Mouse (Mus musculus) layer of hippocampus, postnatal 36 days (tissue): ENCODE data around the gene Sec13. TPM values are rescaled to one million over a fixed set of nuclear protein-coding genes. Genes with fewer than 3 reads are reported as not detected.
A peak's percentile ranks its signal among the peaks of the same experiment; 100 is the strongest.

ENCODE experiments used
- DNase-seq, 2 experiments: peaks; one replicate each; pipeline ENCODE4 v3.0.0; 2022
- microRNA-seq, 2 experiments: library from miRNA; unstranded; fragments of <30 nt; microRNA quantifications; one replicate each; pipeline ENCODE4 v1.2.0; 2021
- total RNA-seq, 2 experiments: library from RNA; stranded (reverse); gene quantifications; 2 replicates each; pipeline ENCODE4 v1.2.3; 2021

The Sec13 gene
- total RNA-seq, 2 experiments from 2014 or later: 70.8 to 74.3 TPM

DNA sequence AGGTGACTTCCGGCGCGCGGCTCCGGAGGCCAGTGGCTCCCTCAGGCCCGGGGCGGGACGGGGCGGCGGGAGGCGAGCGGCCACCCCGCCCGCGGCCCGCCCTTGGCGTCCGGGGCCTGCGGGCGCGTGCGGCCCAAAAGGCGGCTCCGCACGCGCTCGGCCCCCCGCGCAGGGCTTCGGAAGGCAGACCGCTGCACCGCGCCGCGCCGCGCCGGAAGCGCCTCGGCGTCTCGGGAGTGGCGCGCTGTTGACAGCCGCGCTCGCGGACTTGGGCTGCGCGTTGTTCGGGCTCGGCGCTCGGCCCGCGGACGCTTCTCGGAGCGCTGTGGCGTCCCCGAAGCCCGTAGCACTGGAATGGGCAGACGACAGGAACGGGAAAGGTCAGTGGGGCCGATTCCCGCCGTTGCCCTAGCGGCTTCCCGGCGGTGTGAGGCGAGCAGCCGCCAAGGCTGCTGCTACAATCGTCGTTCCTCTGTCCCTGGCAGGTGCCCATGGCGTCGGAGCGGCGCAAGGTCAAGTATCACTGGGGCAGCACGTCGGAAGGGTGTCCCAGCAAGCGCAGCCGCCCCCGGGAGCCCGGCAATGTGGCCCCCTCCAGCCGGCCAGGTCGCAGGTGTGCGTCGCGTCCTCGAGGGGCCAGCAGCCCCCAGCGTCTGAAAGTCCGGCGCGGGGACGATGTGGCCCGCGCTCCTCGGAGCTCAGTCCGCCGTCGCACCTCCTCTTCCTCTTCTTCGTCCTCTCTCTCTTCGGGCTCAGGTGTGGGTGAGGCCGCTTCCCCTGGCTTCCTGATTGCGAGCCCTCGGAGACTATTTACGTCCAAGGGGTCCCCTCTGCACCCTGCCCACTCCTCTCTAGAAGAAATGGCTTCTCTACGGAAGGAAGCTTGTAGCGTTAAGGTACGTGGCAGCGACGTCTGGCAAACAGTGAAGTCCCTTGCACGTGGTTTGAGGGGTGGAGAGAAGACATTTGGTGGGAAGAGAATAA, 43.0 kb downstream of the Sec13 start:
- peak in 1 of 2 experiments; percentile 18 for DNase-seq

DNA sequence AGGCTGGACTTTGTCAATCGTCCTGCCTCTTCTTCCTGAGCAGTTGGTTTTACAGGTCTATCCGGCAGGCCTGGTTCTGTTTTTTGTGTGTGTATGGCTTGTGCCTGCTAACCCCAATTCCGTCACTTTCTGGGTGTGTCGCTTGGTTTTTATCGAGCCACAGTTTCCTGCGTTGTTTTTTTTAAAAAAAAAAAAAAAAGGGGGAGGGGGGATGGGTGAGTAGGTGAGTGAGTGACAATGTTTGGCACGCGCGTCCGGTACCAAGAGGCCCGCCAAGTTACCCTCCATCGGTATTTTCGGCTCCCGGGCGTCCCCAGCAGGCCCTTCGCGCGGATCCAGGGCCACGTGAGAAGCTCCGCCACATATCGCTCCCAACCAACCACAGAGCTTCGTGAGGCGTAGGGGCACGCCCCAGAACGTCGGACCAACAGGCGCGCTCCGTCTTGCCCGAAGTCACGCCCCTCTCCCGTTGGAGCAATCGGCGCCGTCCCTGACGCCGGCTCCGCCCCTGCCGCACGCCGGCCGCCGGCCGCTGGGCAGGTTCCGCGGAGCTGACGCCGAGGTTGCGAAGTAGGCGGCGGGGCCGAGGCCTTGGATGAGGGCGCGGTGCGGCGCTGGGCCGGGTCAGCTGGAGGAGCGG, 43.8 kb downstream of the Sec13 start, which contains the start of gene Tatdn2:
Gene Tatdn2 (plus strand): TSS at position 469 of the 640 bp plus-strand sequence.
- peak; percentile 95 to 96 for DNase-seq

DNA sequence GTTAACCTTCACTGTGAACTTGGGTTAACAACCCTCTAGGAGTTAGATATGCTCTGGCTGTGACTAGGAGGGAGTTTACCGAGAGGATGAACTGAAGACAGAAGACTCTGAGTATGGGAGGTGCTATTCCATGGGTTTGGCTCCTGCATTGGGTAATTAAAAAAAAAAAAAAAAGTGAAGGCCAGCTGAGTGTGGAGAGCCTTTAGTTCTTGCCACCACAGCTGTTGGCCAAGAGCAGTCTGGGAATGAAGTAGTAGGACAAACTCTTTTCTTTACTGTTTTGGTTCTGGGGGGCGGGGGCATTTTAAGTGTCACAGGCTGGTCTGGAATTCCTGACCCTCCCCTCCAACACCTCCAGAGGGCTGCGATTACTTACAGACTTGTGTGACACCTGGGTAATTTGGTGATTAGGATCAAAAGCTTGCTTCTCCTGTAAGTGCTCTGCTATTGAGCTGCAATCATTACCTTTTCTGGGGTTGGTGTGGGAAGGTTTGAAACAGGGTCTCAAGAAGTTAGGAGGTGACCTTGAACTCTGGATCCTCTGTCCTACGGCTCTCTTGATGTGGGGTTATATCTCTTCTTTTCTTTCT, 44.7 kb downstream of the Sec13 start:
- DNase-seq: no peak

DNA sequence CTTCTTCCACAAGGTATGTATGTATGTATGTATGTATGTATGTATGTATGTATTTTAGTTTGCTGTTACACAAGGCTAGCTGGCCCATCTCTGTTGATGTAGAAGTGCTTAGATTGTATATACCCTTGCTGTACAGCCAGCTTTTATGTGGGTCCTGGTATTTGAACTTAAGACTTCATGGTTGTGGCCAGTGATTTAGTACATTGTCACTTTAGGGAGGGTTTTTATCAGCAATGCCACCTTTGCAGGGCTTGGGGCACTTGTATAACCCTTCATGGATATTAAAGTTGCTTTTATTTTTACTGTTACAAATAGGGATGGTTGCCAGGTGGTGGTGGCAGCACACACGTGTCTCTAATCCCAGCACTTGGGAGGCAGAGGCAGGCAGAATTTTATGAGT, 45.3 kb downstream of the Sec13 start:
- no peak for DNase-seq

DNA sequence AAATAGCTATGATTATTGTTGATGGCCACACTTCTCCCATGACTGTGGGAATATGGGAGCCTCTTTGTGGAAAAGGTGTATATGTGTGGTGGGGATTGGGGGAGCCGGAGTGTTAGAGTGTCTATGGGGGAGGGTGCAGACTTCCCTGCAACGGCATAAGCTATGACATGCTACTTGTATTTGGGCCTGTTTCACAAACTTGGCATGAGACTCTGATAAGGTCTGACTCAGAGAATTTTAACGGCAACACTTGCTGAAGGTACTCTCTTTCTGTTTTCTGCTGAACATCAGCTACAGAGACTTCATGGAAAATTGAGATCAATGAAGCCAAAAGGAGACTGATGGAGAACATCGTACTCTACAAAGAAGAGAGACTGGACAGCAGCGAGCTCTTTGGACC, 47.2 kb downstream of the Sec13 start:
- DNase-seq: no peak

DNA sequence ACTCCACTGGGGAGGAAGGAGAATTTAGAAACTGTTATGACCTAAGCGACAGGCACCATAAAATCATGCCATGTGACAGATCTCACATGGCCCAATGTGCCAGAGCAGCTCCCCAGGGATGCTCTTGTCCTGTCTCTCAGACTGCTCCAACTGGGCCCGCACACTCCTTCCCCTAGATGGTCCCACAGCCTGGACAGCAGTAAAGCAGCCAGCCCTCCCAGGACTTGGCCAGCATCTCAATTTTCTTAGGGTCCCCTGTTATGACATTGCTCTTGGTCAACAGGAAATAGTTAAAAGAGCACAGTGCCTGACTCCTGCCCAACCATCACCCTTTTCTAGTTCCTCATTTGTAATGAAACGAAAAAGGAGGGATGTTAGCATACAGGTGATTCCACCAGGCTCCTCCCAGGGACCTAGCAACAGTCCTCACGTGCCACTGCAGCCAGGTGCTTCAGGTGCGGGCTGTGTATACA, 47.8 kb downstream of the Sec13 start:
- DNase-seq: no peak

DNA sequence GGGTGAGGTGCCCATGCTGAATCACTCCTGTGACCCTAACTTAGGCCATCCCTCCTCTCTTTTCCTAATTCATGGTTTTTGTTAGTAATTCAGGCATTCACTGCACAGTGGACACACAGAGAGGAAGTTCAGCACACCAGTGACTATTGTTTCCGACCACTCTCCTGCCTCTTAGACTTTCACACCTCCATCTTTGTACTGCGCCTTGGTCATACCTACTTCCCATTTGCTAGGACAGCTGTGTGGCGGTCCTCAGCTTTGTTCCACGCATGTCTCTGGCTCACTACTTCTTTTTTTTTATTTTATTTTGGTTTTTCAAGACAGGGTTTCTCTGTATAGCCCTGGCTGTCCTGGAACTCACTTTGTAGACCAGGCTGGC, 49.5 kb downstream of the Sec13 start:
- DNase-seq: no peak

DNA sequence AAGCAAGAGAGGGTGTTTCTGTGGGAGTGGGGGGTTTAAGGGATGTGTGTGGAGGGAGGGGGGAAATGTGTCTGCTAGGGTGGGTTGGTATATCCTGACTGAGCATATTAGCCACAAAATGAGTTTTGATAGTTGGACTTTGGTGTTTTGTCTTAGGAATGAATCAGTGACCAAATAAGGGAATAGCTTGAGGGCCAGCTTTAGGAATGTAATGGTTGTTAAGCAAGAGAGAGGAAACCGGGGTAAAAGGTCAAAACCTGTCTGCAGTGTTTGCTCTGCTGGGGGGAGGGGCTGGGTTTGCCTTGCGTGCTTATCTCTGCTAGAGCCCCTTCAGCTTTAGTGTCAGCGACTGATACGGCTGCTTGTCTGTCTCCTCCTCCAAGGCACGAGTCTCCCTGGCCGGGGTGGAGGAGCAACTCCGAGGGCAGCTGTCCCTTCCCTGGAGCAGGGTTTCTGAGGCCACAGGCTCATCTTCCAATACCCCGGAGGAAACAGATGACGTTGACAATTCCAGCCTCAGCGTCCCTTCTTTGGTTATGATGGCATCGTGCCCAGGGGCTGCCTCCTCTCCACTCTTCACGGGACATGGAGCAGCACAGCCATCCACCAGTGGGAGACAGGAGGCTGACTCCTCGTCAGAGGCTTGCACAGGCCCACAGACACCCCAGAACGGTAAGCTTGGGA, 50.0 kb downstream of the Sec13 start:
- DNase-seq: no peak

DNA sequence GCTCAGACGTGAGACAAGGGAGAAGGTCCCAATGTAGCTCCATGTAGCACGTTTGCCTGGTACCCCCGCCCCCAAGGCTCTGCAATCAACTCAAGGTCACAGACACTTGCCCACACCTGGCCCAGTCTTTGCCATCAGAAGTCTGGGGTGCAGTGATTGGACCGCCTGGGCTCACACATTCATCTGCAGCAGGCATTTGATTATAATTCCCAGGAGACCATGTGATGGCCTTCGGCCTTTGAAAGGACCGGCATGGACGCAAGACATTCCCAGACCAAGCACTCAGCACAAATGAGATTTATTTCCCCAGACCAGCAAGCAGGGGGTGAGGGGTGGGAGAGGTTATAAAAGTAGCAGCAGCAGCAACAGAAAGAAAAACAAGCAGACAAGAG, 50.5 kb downstream of the Sec13 start:
- DNase-seq: no peak

DNA sequence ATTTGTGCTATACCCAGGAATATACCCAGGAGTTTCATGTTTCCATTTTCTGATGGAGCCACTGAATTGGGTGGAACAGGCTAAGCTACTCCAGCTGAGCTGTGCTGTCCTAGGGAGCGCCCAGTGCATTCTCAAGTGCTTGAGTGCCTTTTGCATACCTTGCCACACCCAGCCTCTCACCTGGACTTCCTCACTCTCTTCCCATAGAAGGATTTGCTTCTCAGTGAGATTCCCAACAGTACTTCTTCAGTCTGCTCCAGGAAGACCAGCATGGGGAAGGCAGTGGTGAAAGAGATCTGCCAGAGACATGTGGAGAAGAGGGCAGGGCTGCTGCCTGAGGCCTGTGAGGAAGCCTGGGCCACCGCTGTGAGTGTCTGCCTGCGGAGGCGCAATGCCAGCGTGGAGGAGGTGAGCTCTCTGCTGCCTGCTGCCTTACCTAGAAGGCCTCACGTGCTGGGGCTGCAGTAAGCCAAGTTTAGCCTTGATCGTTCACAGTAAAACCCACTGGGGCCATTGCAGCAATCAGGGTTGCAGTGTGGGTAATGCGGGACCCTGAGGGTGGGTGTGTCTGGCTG, 53.9 kb downstream of the Sec13 start:
- DNase-seq: no peak

DNA sequence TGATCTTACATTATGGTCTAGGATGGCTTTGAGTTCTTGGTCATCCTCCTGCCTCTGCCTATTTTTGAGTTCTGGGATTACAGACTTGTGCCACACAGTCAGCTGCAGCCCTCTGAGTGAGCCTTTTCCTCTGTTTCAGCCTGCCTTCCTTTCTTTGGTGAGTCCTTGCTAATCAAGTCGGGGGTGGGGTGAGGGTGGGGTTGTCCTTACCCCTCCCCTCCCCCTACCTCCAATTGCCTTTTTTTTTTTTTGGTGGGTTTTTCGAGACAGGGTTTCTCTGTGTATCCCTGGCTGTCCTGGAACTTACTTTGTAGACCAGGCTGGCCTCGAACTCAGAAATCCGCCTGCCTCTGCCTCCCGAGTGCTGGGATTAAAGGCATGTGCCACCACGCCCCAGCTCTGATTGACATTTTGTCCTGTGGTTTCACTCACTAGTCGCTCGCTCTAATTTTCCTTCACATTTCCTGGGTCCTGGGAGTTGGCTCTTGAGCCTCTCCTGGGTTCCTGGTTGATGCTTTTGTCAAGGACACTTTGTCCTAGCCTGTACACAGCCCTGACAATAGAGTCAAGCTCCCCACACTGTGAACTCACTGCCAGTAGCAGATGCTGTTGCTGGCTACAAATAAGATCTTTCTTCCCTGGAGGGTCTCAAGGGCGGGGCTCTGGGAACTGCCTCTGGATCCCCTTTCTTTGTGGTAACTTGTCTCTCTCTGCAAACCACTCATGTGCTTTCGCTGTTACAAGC, 57.3 kb downstream of the Sec13 start:
- no peak for DNase-seq

DNA sequence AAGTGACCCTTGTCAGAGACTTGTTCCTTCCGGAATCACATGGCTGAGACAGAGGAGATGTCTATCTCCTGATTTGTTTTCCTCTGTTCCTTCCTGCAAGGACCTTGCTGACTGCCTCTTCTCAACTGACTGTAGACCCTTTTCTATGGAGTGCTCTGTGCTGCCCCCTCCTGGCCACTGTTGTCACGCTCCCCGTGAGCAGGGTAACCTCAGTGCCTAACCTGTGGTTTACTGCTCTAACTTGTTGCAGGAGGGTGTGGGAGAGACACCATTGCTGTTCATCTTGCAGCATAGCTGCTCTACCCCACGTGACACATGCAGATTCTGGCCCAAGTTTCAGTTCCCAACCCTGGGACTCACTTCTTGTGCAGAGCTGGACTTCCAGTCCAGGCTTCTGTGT, 59.3 kb downstream of the Sec13 start:
- peak; percentile 68 to 76 for DNase-seq

DNA sequence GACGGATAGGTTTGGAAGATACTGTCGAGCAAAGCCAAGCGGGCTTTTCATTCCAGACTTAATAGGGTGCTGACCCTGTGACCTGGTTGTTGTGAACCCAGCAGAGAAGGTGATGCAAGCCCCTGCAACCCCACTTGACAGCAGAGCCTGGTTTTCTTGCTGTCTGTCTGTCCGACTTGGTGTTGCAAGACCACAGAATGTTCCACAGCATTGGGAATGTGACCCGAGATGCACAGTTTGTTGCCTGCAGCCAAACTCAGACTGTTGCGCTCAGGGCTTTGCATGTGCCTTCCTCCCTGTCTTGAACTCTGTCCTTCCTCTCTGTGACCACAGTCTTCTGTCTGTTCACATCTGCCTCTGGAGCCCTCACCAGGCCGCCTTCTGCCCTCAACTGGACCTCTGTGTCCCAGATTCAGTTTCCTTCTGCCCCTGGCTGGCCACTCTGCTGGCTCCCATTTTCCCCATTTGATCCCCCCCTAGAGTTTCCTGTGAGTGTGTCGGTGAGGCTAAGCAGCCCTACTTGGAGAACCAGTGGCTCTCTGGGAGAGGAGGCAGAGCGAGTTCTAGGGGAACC, 60.5 kb downstream of the Sec13 start:
- no peak for DNase-seq

DNA sequence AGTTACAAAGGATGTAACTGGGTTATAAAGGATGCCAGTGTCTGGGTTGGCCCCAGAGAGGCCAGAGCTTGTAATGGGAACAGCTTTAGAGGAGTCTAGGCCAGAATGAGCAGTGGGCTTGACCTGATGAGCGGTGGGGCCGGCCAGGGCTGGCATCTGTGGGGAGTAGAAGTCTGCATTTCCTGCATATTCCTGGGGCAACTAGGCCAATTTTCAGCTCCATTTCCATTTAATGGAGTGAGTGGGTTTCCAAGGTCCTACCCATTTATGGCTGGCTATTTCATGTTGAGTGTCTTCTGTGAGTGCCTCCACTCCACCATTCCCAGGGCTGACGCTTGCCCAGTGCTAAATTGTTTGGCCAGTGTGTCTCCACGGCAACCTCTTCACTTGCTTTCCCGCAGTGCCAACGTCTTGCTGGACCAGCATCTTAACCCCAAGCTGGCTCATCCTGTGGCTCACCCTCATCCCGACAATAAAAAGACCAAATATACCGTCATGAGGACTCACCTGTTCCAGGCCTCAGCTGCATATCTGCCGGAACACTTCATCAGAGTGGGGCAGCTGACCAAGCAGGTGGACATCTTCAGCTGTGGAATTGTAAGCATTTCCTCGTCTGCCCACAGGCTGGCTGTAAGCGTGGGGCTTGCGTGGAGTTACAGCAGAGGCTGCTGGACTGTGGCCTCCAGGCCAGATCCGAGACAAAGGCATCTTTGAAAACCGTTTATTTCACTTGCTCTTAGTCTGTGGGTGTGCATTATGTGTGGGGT, 62.1 kb downstream of the Sec13 start:
- peak in 1 of 2 experiments; percentile 33 for DNase-seq

Small RNA genes lying within 50 kb of the gene (microRNA-seq; reads per million reads assigned to microRNA genes)
- 0.60 to 1.9 reads per million in 2 experiments for gene Mir7042

Other genes starting within 250 kb of the Sec13 start
- gene Prrt3, start 238.8 kb downstream of the Sec13 start, total RNA-seq: 10 to 100 TPM; 52.8 to 54.1 TPM
- 10 to 100 TPM; 75.1 to 82.0 TPM for gene Emc3, start 209.1 kb downstream of the Sec13 start, total RNA-seq
- gene Fancd2, start 209.1 kb downstream of the Sec13 start, total RNA-seq: 1 to 10 TPM; 1.9 to 2.5 TPM
- under 1 TPM; 0.28 to 0.50 TPM for gene Fancd2os, start 140.0 kb downstream of the Sec13 start, total RNA-seq
- 100 to 1,000 TPM; 224 to 232 TPM for gene Brk1, start 136.0 kb downstream of the Sec13 start, total RNA-seq
- gene Vhl, start 116.8 kb downstream of the Sec13 start, total RNA-seq: 10 to 100 TPM; 50.8 to 50.9 TPM
- gene Irak2, start 102.3 kb downstream of the Sec13 start, total RNA-seq: 10 to 100 TPM; 15.3 to 24.8 TPM
- 10 to 100 TPM; 52.5 to 60.7 TPM for gene Tatdn2, start 43.7 kb downstream of the Sec13 start, total RNA-seq
- not detected for gene Ghrl, start 20.9 kb downstream of the Sec13 start, total RNA-seq